Mouse (Mus musculus) bone marrow macrophage, adult 2 months (primary cell): ENCODE measurements around the gene Mindy4.

Experiments
- CTCF ChIP-seq: IDR thresholded peaks from 2 replicates; pipeline ENCODE4 v1.5.1; 2012; ENCODE audit warnings: low read depth, mild to moderate bottlenecking, low read length, moderate library complexity
- POLR2A ChIP-seq: IDR thresholded peaks from 2 replicates; pipeline ENCODE4 v1.6.1; 2012; ENCODE audit warnings: mild to moderate bottlenecking, low read depth, low read length, borderline replicate concordance

GRCm38 (mm10) chr6:55257246-55257645 is 54.1 kb downstream of the Mindy4 start:
- no peak for TF ChIP-seq POLR2A
- TF ChIP-seq CTCF = no peak
